Mouse (Mus musculus): ENCODE measurements around the gene Tenm3. TPM values are rescaled to one million over a fixed set of nuclear protein-coding genes. Genes with fewer than 3 reads are reported as not detected.

Gene Tenm3
- total RNA-seq, 2 experiments from 2014 or later: 10.4 to 11.8 TPM

GRCm38 (mm10) chr8:48476896-48477295 is 366.9 kb downstream of the Tenm3 start:
- DNase-seq (ENCODE audit: low spot score): no peak

DNA sequence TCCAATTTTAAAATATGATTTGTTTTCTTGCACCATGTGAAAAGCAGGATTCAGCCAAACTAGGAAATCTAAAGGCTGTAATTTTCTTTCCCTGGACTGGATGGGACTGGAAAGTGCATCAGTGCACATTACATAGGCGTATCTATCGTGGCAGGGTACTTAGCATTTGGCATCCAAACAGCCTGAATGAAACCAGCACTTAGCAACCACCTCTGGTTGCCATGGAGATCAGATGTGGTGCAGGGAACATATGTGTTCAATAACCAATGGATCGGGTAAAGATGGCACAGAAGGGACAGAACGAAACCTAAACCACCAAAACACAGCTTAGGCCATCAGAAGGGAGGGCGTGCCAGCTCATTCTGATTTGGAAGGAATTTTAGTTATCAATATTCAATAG is 376.1 kb downstream of the Tenm3 start:
- no peak for DNase-seq (ENCODE audit: low spot score)

DNA sequence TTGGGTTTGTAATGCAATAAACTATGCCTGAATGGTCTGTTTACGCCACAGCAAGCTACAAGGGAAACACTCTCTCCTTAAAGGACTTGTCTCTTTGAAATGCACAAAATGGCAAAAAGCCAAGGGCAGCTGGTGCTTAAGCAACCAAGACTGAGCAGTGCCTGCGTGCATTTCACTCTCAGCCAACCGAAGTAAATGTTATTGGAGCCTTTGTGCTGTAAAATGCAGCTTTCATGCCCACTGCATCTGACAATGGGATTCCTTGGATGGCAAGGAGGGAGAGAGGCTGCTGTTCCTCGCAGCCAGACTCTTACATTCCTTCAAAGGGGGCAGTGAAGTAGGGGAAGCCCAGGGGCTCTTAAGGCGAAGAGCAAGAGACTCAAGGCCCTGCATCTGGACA is 385.4 kb downstream of the Tenm3 start:
- no peak for DNase-seq (ENCODE audit: low spot score)

- no peak for DNase-seq (ENCODE audit: low spot score)
Observed at GRCm38 (mm10) chr8:48456328-48457124, 387.2 kb downstream of the Tenm3 start.

DNA sequence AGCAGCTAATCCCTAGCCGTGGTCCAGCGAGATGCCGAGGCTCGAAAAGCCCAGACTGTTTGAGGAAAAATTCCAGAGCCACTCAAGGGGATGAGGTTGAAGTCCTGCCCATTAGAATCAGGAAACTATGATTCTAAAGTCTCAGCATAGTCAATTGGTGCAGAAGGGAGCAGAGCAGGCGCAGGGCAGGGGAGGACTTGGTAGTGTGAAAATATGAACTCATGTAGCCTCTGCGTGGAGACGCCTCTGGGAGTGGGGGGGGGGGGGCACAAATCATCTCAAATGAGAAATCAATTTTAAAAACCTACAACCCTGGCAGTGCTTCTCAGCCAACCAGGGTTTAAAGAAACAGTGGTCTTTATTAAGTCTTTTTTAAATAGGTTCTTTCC is 392.5 kb downstream of the Tenm3 start:
- DNase-seq (ENCODE audit: low spot score): peak; percentile 8

DNA sequence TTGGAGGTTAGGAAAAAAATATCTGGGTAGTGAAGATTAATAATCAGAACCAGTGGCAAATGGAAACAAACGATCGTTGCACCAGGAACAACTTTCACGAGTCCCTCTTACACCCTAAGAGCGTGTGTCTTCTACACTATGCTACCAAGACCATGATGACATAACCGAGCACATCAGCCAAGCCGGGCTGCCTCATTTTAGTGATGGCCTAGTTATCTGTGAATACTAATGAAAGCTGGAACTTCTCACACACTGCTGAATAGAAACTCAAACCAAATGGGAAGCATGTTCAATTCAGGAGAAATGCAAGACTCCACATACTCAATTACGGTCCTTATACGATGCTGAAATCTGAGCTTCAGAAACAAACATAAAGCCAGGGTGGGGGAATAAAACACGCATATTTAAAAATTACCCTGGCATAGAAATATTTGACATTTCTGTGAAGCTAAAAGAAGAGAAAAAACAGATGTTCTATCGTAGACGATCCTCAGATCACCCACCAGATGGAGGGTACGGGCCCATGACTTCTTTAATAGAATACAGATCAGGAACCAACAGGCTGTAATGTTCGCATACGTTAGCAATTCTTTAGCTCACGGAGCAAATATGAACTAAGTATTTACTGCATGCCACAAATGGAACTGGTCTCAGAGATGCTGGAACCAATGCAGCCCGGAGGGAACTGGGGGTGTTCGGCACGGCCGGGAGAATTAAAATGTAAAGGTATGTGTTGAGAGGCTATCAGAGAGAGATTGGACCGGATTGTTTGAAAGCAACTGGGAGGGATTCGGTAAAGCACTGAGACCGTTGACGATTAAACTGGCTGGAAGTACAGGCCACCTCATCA is 393.1 kb downstream of the Tenm3 start:
- DNase-seq (ENCODE audit: low spot score): peak; percentile 15

DNA sequence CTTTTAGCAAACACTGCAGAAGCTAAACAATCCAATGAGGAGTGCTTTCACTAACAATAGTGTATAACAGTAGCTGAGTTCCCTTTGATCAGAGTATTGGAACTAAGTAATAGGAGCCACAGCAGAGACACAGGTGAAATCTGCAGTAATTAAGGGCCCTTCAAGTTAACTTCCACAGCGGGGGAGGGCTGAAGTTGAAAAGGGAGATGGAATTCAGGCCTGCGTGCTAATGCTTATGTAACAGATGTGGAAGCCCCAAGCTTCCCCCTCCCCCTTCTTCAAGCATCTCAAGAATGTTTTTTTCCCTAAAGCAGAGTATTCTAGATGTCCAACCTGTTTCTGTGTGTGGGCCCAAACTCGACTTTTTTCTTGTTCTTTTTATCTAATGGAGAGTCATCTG is 394.1 kb downstream of the Tenm3 start:
- no peak for DNase-seq (ENCODE audit: low spot score)

DNA sequence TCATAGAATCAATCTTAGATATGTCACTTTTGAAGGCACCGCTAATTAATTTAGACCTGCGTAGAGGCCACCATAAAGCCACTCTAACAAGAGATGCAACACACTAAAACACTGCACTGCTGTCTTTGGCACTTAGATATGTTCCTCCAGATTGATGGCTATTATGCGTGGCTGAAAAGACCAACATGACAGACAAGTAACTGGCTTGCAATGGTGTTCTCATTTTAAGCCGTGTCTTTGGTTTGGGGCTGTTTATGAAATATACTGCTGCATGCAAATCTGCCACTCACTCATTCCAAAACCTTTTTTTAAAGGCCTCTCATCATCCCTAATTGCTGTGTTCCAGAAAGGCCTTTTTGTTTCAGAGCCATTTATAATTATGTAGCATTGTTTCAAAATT is 398.1 kb downstream of the Tenm3 start:
- no peak for DNase-seq (ENCODE audit: low spot score)

- no peak for DNase-seq (ENCODE audit: low spot score)
Observed at GRCm38 (mm10) chr8:48439491-48439890, 404.3 kb downstream of the Tenm3 start.

DNA sequence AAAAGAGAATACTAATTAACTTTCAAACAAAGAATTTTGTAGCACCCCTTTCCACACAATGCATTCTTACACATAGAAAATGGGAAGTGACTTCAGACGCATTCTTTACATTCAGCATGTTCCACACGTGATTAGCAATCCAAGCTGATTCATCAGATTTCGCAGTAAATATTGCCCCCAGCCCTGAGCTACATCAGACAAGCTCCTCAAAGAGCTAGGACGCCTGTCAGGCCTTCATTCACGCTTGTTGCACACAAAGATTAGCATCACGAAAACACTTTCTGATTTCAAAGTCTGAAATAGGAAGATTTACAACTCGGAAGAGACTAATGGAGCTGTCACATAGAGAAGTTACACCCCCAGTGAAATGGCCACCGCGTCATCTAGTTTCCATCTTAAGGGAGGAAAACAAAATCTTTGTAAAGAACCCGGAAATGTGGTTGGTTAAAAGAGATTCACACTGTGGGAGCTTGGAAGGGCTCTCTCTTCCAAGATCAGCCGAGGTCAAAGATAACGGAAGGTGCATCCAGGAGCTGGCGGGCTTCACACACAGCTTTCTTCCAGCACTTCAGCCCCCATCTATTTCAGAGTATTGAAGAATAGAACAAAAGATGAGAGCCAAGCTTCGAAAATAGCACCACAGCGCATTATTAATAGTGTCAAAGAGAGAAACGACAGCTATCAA is 406.1 kb downstream of the Tenm3 start:
- DNase-seq (ENCODE audit: low spot score): no peak

GRCm38 (mm10) chr8:48425101-48425500 is 418.6 kb downstream of the Tenm3 start:
- DNase-seq (ENCODE audit: low spot score): no peak

DNA sequence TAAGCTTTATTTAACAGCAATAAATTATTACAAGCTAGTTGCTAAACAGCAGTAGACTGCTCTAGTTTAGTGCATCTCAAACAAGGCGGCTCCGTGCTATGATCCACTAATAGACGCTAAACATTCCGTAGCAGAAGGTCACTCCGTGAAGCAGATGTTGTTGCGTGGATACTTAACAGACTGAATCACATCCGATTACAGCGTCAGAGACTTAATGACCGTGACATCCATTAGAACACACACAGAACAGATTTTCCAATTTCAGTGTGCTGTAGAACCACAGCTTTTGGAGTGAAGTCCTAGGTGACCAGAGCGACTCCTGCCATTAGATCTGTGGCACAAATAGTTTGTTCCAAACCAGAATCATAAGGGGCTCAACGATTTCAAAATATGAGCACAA is 426.0 kb downstream of the Tenm3 start:
- no peak for DNase-seq (ENCODE audit: low spot score)

GRCm38 (mm10) chr8:48410916-48411315 is 432.8 kb downstream of the Tenm3 start:
- no peak for DNase-seq (ENCODE audit: low spot score)

- DNase-seq (ENCODE audit: low spot score): no peak
Observed at GRCm38 (mm10) chr8:48400572-48400972, 443.2 kb downstream of the Tenm3 start.

DNA sequence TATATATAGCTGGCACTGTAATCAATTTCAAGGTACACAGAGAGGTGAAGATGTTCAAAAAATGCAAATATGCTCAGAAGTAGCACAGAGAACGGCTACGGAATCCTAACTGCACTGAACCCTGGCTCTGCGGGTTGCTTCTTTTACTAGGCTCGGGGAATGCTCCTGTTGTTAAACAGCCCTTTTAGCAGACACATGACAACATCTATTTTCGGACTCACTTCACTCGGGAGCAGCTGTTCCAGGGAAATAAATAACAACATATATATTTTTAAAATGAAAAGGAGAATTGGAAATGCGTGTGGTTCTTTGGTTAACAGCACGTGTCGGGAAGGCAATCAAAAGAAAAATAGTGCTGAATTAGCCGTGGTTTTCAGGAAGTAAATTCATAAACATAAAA is 457.9 kb downstream of the Tenm3 start:
- DNase-seq (ENCODE audit: low spot score): no peak

GRCm38 (mm10) chr8:48380035-48380434 is 463.7 kb downstream of the Tenm3 start:
- DNase-seq (ENCODE audit: low spot score): peak; percentile 40

GRCm38 (mm10) chr8:48376774-48377173 is 467.0 kb downstream of the Tenm3 start:
- peak; percentile 85 for DNase-seq (ENCODE audit: low spot score)

GRCm38 (mm10) chr8:48375183-48375582 is 468.6 kb downstream of the Tenm3 start:
- no peak for DNase-seq (ENCODE audit: low spot score)

GRCm38 (mm10) chr8:48373404-48373803 is 470.3 kb downstream of the Tenm3 start:
- DNase-seq (ENCODE audit: low spot score): no peak

DNA sequence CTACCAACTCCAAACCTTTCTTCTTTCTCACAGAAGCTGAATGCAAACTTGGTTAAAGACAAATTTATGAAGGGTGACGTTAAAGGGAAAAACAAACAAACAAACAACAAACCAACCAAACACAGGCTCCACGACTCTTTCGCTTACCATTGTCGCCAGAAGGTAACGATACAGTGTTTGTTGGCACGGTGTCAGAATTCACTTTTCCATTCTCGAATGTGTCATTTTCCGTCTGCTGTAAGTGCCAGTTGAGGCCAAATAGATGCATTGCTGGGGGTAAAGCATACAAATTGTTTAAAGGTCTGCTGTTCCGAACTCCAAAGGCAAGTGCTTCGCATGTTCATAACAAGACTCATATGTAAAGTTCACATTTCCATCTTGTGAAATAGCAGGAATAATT is 476.6 kb downstream of the Tenm3 start:
- no peak for DNase-seq (ENCODE audit: low spot score)

DNA sequence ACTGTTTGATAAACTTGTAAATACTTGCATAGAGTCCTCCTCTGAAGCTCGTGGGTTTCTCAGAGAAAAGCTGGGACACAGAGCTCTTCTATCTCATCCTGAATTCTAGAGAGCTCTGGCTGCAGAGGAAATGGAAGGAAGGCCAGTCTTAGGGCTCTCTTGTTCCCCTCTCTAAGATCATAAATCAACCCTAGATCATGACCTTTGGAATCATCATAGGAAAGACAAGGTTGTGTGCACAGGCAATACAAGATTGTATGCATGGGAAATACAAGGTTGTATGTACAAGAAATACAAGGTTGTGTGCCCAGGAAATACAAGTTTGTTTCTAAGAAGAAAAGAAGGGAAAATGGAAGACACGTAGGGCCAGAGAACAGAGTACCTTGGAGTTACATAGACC is 486.9 kb downstream of the Tenm3 start:
- no peak for DNase-seq (ENCODE audit: low spot score)

DNA sequence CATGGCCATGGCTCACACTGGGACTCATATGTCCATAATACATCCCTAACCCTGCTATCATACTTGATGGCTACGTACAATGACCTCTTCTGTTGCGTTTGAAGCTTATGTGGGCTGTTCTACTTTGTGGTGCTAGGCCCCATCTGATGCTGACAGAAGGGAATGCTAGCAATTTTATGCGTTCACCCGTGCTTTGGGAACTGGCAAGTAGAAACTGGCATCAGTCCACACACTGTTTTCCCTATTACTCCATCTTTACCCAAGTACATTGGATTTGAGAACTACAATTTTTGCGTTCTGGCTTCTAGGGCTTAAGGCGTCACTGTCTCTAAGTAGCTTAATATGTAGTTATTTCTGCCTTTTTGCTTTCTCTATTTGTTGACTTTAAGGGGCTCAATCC is 490.3 kb downstream of the Tenm3 start:
- no peak for DNase-seq (ENCODE audit: low spot score)

Data from gastrocnemius, adult 18-20 months (tissue).